Mouse (Mus musculus) erythroblast, embryonic 14.5 days (primary cell): Measurements from ENCODE around the gene Atp6v0e2. TPM values are rescaled to one million over a fixed set of nuclear protein-coding genes. Genes with fewer than 3 reads are reported as not detected.

Experiments used
- H3K27me3 ChIP-seq: 2 replicates; pipeline ENCODE4 v1.6.1; 2012; ENCODE audit warnings: inconsistent platforms; ENCODE audit not compliant: control insufficient read depth
- H3K36me3 ChIP-seq: 2 replicates; pipeline ENCODE4 v1.6.1; 2012; ENCODE audit warnings: mild to moderate bottlenecking, inconsistent platforms; ENCODE audit not compliant: control insufficient read depth
- H3K4me1 ChIP-seq: 2 replicates; pipeline ENCODE4 v1.6.1; 2012; ENCODE audit warnings: inconsistent platforms; ENCODE audit not compliant: control insufficient read depth
- H3K4me3 ChIP-seq: replicated peaks from 2 replicates; pipeline ENCODE3; 2012; ENCODE audit warnings: moderate library complexity, mild to moderate bottlenecking, inconsistent platforms
- H3K9me3 ChIP-seq: 2 replicates; pipeline ENCODE4 v1.6.1; 2012; ENCODE audit warnings: low read length, inconsistent platforms, mixed read lengths; ENCODE audit not compliant: control insufficient read depth
- GATA1 ChIP-seq: IDR thresholded peaks from 2 replicates; pipeline ENCODE4 v1.6.1; 2012; ENCODE audit warnings: low read length, inconsistent platforms, mixed read lengths
- TAL1 ChIP-seq: IDR thresholded peaks from 3 replicates; pipeline ENCODE4 v1.6.1; 2012; ENCODE audit warnings: low read length, inconsistent platforms, mixed read lengths
- polyA plus RNA-seq: library from polyadenylated mRNA; stranded (reverse); fragments of >175 nt; gene quantifications from 2 replicates; pipeline ENCODE4 v1.2.3, GENCODE M21; 2012

Gene Atp6v0e2
- polyA plus RNA-seq: 0.06 TPM in 1 of 2 replicates, not detected in the other

DNA sequence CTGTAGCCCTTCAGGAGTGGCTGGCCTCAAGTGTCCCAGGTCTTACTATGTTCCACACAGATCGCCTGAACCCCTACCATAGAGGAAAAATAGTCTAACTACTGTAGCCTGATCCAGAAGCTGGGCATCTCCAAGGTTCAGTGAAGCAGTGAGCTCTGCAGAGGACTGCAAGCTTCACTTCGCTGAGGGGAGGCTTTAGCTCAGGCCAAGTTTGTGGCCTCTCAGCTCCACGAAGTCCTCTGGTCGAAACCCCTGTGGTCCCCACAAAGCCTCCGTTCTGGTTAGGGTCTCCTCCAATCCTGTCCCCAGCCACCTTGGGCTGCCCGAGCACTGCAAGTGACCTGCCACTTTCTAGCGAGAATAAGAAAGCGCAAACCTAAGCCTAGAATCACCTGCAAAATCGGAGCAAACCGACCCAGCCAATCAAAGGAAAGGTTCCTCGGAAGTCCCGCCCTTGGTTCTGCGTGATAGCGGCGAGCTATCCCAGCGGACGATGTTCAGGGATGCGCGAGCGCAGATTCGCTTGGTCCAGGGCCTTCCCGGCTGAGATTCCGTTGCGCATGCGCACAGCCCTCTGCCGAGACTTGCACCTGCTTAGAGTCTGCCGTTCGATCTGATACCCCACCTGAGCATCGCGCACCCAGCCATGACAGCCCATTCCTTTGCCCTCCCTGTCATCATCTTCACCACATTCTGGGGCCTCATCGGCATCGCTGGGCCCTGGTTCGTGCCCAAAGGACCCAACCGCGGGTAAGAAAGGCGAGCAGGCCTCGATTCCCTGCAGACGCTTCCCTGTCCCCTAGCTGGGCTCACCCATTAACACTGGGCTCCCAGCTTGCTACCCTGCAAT lies at the start of gene Atp6v0e2:
Gene Atp6v0e2, plus strand, starts transcription at position 511 of the 850 bp plus-strand sequence.
- H3K36me3 ChIP-seq: no peaks in the 10 kb centered on the region
- H3K4me1 ChIP-seq: peaks cover 5% of the 10 kb centered on the region
- H3K4me3 ChIP-seq: peak within 1 kb of the TSS; percentile 40
- no peaks in the 10 kb centered on the region for H3K9me3 ChIP-seq
- no peak for TF ChIP-seq GATA1
- TF ChIP-seq TAL1: no peak
- no peaks in the 10 kb centered on the region for H3K27me3 ChIP-seq

GRCm38 (mm10) chr6:48487747-48488725 lies 49.4 kb upstream of the Atp6v0e2 start:
- TF ChIP-seq GATA1 (no peak), TAL1 (no peak)
- Histone ChIP-seq H3K9me3 (no peaks in the 10 kb centered on the region), H3K27me3 (no peaks in the 10 kb centered on the region), H3K36me3 (no peaks in the 10 kb centered on the region), H3K4me3 (no peak overlapping the region), H3K4me1 (no peaks in the 10 kb centered on the region)

DNA sequence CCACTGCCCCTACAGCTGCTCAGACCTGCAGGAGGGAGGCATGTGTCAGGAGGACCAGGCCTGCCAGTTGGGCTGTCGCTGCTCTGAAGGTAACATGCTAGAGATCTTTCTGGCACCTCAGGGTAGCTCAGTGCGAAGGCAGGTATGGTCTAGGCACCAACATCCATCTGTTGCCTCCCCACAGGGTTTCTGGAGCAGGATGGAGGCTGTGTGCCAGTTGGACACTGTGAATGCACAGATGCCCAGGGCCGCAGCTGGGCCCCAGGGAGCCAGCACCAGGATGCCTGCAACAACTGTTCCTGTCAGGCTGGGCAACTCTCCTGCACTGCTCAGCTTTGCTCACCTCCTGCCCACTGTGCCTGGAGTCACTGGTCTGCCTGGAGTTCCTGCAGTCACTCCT lies 47.7 kb upstream of the Atp6v0e2 start:
- H3K4me3 ChIP-seq: no peak overlapping the region
- no peaks in the 10 kb centered on the region for H3K4me1 ChIP-seq
- H3K9me3 ChIP-seq: no peaks in the 10 kb centered on the region
- no peak for TF ChIP-seq TAL1
- TF ChIP-seq GATA1: no peak
- no peaks in the 10 kb centered on the region for H3K27me3 ChIP-seq
- no peaks in the 10 kb centered on the region for H3K36me3 ChIP-seq

DNA sequence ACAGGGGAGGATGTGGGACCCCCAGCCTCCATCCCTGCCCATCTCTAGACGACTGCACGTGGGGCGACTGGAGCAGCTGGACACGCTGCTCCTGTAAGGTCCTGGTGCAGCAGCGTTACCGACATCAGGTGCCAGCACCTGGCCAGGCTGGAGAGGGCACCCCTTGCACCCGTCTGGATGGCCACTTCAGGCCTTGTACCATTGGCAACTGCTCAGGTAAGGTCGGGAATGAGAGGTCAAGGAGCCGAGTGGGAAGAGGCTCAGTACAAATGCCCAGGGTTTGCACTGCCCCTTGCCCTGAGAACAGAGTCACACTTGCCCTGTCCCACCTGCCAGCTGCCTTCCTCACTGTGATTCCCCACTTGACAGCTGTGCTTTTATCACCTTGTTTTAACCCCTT lies 46.1 kb upstream of the Atp6v0e2 start:
- no peaks in the 10 kb centered on the region for H3K27me3 ChIP-seq
- no peaks in the 10 kb centered on the region for H3K36me3 ChIP-seq
- no peak for TF ChIP-seq GATA1
- TF ChIP-seq TAL1: no peak
- H3K9me3 ChIP-seq: no peaks in the 10 kb centered on the region
- H3K4me1 ChIP-seq: no peaks in the 10 kb centered on the region
- H3K4me3 ChIP-seq: no peak overlapping the region

GRCm38 (mm10) chr6:48493136-48493730 lies 44.2 kb upstream of the Atp6v0e2 start:
- H3K4me1 ChIP-seq: no peaks in the 10 kb centered on the region
- H3K9me3 ChIP-seq: no peaks in the 10 kb centered on the region
- H3K27me3 ChIP-seq: no peaks in the 10 kb centered on the region
- no peaks in the 10 kb centered on the region for H3K36me3 ChIP-seq
- TF ChIP-seq TAL1 (no peak), GATA1 (no peak)
- H3K4me3 ChIP-seq: no peak overlapping the region

DNA sequence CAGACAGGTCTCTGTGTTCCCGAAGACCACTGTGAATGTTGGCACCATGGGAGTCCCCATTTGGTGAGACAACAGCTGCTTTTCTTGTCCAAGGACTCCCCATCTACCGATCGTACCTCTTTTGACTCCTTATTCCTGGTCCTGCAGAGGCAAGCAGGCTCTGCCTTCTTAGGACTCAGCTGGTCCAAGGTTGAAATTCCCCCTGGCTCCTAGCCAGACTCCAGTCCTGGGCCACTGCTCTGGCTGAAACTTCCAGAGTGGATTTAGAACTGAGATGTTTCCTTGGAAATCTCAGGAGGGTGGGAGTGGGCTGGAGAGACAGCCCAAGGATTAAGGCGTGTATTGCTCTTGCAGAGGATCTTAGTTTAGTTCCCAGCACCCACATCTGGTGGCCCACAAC lies 39.9 kb upstream of the Atp6v0e2 start:
- no peaks in the 10 kb centered on the region for H3K36me3 ChIP-seq
- no peaks in the 10 kb centered on the region for H3K4me1 ChIP-seq
- H3K4me3 ChIP-seq: no peak overlapping the region
- TF ChIP-seq TAL1 (no peak), GATA1 (no peak)
- H3K27me3 ChIP-seq: no peaks in the 10 kb centered on the region
- no peaks in the 10 kb centered on the region for H3K9me3 ChIP-seq

GRCm38 (mm10) chr6:48503847-48504240 lies 33.6 kb upstream of the Atp6v0e2 start:
- TF ChIP-seq GATA1 (no peak), TAL1 (no peak)
- Histone ChIP-seq H3K9me3 (no peaks in the 10 kb centered on the region), H3K4me3 (peak overlapping the region; percentile 68)

DNA sequence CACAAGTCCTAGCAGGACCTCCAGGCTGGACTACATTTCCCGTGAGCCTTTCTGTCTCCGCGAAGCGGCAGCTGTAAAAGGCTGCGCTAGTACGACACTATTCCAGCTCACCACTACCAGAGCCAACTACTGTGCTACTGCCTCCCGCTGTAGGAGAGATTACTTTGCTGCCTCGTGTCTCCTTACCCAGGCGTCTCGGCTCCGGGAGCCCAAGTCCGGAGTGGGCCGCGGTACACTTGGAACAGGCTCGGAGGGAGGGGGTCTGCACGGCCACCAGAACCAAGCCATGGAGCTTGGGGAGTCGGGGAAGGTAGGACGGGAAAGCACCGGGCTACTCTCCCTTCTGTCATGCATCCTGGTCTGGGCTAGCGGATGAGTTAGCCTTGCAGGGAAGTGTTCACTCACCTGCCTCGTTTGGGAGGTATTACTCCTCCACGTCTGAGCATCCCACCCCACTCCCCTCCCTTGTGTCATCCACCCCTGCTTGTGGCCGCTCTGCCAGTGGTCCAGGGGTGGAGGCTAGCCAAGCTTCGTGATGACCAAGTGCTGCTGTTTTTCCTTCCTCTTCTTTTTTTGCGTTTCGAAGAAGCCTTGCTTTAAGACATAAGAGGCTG lies 33.1 kb upstream of the Atp6v0e2 start:
- peak overlapping the region; percentile 68 for H3K4me3 ChIP-seq
- H3K36me3 ChIP-seq: no peaks in the 10 kb centered on the region
- no peaks in the 10 kb centered on the region for H3K9me3 ChIP-seq
- TF ChIP-seq TAL1: no peak
- peaks cover 10% of the 10 kb centered on the region for H3K4me1 ChIP-seq
- H3K27me3 ChIP-seq: no peaks in the 10 kb centered on the region

More at GRCm38 (mm10) chr6:48503847-48504240, 33.6 kb upstream of the Atp6v0e2 start:
- Histone ChIP-seq H3K36me3 (no peaks in the 10 kb centered on the region), H3K4me1 (peaks cover 10% of the 10 kb centered on the region), H3K27me3 (no peaks in the 10 kb centered on the region)
